Mouse (Mus musculus) lung, postnatal 0 days (tissue): ENCODE measurements around the gene Dlk2. TPM values are rescaled to one million over a fixed set of nuclear protein-coding genes. Genes with fewer than 3 reads are reported as not detected.

Experiments used
- ATAC-seq: fragments of 200-750 bp; cut with Nextera tagmentation; 2 replicates; pipeline ENCODE4 v1.8.0; 2017; ENCODE audit warnings: moderate library complexity
- DNase-seq: peaks from one replicate; pipeline ENCODE4 v3.0.0-alpha.2; 2016; ENCODE audit warnings: low spot score
- H3K27ac ChIP-seq: fragments of 300-500 bp; sonication (generic); 2 replicates; pipeline ENCODE4 v1.5.1; 2014; ENCODE audit warnings: antibody characterized with exemption, mild to moderate bottlenecking, low read length, mixed read lengths
- H3K27me3 ChIP-seq: fragments of 300-500 bp; sonication (generic); replicated peaks from 2 replicates; pipeline ENCODE4 v1.6.1; 2014; ENCODE audit warnings: low read length, mixed read lengths; ENCODE audit not compliant: insufficient read depth
- H3K36me3 ChIP-seq: fragments of 300-500 bp; sonication (generic); 2 replicates; pipeline ENCODE4 v1.6.1; 2014; ENCODE audit warnings: low read length, mixed read lengths; ENCODE audit not compliant: insufficient read depth
- H3K4me1 ChIP-seq: fragments of 300-500 bp; sonication (generic); 2 replicates; pipeline ENCODE4 v1.6.1; 2014; ENCODE audit warnings: antibody characterized with exemption, low read depth, low read length, mixed read lengths; ENCODE audit not compliant: insufficient read depth
- H3K4me2 ChIP-seq: fragments of 300-500 bp; sonication (generic); replicated peaks from 2 replicates; pipeline ENCODE4 v1.6.1; 2014; ENCODE audit warnings: low read depth, mild to moderate bottlenecking, low read length, moderate library complexity, mixed read lengths
- H3K4me3 ChIP-seq: fragments of 300-500 bp; sonication (generic); 2 replicates; pipeline ENCODE4 v1.5.1; 2014; ENCODE audit warnings: low read depth, low read length
- H3K9ac ChIP-seq: fragments of 300-500 bp; sonication (generic); replicated peaks from 2 replicates; pipeline ENCODE4 v1.6.1; 2014; ENCODE audit warnings: low read depth, mild to moderate bottlenecking
- H3K9me3 ChIP-seq: fragments of 300-500 bp; sonication (generic); 2 replicates; pipeline ENCODE4 v1.6.1; 2016; ENCODE audit warnings: low read length, mixed read lengths
- CTCF ChIP-seq: IDR thresholded peaks from 2 replicates; pipeline ENCODE4 v1.5.1; 2016; ENCODE audit warnings: antibody characterized with exemption, mild to moderate bottlenecking
- EP300 ChIP-seq: IDR thresholded peaks from 2 replicates; pipeline ENCODE4 v1.6.1; 2016; ENCODE audit warnings: antibody characterized with exemption, mild to moderate bottlenecking, control low read depth
- WGBS: fragments of 180-500 bp; shearing (Covaris S2); extraction: QIAGEN DNeasy Blood & Tissue Kit; methylation state at CpG from one replicate; pipeline ENCODE4 v1.1.7; 2014; 5-methylcytosine and 5-hydroxymethylcytosine counted together
- polyA plus RNA-seq: library from polyadenylated mRNA; unstranded; fragments of >200 nt; fragmentation: Nextera tagmentation; extraction: Ambion mirVana; gene quantifications from 2 replicates; pipeline ENCODE4 v1.2.1, GENCODE M21; 2015

Gene Dlk2
- polyA plus RNA-seq, 1 experiment from 2014 or later: 1.3 TPM

DNA sequence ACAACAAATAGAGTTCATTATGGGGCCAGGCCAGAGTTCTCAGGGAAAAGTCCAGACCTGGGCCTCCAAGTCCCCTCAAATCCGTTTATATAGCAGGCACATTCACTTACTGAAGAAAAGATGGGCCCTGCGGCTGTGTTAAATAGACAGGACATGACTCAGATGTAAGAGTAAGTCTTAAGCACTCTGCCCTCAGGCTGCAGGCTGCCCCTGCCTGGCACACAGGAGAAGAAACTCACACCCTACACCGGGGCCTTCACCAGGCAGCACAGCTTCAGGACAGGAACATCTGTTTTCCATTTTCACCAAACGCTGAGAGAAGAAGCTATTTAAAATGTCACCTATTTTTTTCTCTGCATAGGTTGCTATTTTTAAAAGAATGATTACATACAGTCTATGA lies 19.6 kb upstream of the Dlk2 start:
- no peak for ATAC-seq
- 63% methylated on average over 4 of the region's 4 CpGs for whole genome bisulfite sequencing
- no peak for TF ChIP-seq EP300
- TF ChIP-seq CTCF: no peak
- Histone ChIP-seq H3K9me3 (no peaks in the 10 kb centered on the region), H3K4me1 (peaks cover 8% of the 10 kb centered on the region; the same call in 1 of the 2 replicates), H3K9ac (no peak overlapping the region), H3K4me3 (no peak overlapping the region), H3K36me3 (no peaks in the 10 kb centered on the region), H3K4me2 (no peak overlapping the region), H3K27ac (no peak overlapping the region), H3K27me3 (no peaks in the 10 kb centered on the region)
- DNase-seq: no peak

- 85% methylated on average over 12 of the region's 12 CpGs for WGBS
- Histone ChIP-seq H3K4me3 (no peak overlapping the region), H3K9ac (no peak overlapping the region), H3K36me3 (no peaks in the 10 kb centered on the region), H3K27me3 (no peaks in the 10 kb centered on the region), H3K9me3 (no peaks in the 10 kb centered on the region), H3K27ac (no peak overlapping the region), H3K4me2 (no peak overlapping the region), H3K4me1 (peaks cover 9% of the 10 kb centered on the region; the same call in 1 of the 2 replicates)
- TF ChIP-seq CTCF (no peak), EP300 (no peak)
- DNase-seq: no peak
- ATAC-seq: no peak
These were observed 19.0 kb upstream of the Dlk2 start for GRCm38 (mm10) chr17:46278011-46278765.

DNA sequence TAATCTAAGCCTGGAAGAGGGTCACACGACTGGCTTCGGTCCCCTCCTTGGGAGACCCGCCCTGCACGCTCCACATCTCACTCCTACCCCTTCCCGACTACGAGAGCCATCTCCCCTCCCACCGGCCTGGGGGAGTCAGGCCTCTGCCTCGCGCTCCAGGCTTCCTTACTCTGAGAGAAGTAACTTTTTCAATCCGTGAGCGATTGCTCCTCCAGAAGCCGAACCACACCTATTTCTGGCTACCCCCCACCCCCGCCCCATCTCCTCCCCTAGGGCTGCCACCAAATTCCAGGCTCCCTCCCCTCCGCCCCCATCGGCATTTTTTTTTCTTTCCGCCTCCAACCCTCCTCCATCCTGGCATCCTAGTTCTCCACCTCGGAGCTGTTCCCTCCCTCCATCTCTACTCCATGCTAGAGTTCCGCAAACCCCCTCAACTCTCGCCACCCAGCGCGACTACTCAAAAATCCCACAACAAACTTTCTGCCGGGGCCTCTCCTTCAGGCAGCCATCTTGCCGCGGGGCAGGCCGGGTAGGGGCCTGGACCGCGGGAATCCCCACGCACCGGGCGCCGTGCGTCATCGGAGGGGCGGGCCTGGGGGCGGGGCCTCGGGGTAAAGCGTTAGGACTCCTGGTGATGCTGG lies 14.6 kb upstream of the Dlk2 start, which contains the start of gene Tjap1:
TSS of gene Tjap1 (minus strand) at position 544 of the 641 bp plus-strand sequence.
- Histone ChIP-seq H3K27ac (peak within 1 kb of the TSS; percentile 91), H3K9me3 (no peaks in the 10 kb centered on the region), H3K27me3 (no peaks in the 10 kb centered on the region), H3K9ac (peak within 1 kb of the TSS; percentile 68), H3K4me1 (peaks cover 11% of the 10 kb centered on the region; the same call in 1 of the 2 replicates), H3K4me2 (peak within 1 kb of the TSS; percentile 79), H3K4me3 (peak within 1 kb of the TSS; percentile 70), H3K36me3 (no peaks in the 10 kb centered on the region)
- under 1% methylated on average over 36 of the region's 37 CpGs for WGBS
- TF ChIP-seq CTCF (no peak), EP300 (no peak)
- peak; percentile 95 for DNase-seq
- peak; percentile 99 for ATAC-seq

DNA sequence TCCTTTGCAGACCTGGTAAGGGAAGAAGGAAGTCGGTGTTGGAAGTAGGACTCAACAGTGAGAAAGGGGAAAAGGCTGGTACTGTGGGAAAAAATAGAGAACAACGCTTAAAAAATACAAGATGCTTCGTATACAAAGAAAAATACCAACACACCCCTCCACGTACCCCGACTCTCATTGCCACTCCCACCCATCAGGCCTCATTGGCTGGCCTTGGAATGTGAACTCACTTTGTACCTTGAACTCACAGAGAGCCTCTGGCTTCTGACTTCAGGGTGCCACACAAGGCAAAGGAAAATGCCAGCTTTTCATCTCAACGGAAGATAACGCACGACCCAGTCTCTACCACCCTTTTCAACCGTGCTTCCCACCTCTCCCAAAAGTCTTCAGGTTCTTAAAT lies 14.1 kb upstream of the Dlk2 start:
- Histone ChIP-seq H3K27ac (no peak overlapping the region), H3K36me3 (no peaks in the 10 kb centered on the region), H3K4me1 (peaks cover 11% of the 10 kb centered on the region; the same call in 1 of the 2 replicates), H3K4me2 (peak overlapping the region; percentile 79), H3K27me3 (no peaks in the 10 kb centered on the region), H3K9ac (peak overlapping the region; percentile 68; the same call in 1 of the 2 replicates), H3K4me3 (peak overlapping the region; percentile 70), H3K9me3 (no peaks in the 10 kb centered on the region)
- DNase-seq (no peak), ATAC-seq (0 out of 2 replicates have a peak, but pooled peaks have one; percentile 4)
- 24% methylated on average over 9 of the region's 9 CpGs for WGBS
- TF ChIP-seq EP300 (no peak), CTCF (no peak)

DNA sequence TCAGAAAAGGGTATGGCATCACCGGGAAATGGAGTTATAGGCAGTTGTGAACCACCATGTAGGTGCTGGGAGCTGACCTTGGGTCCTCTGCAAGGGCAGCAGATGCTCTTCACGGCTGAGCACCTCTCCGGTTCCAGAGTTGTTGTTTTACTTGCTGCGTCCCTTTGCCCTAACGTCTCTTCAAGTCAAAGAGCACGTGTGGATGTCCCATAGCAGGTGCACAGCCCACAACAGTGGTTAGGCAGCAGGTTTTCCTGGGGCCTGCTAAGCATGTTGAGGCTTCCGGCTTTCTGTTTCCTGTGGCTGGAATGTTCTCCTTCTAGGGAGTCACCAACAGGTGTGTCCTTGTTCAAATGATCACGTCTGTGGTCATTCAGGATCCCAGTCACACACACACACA lies 13.3 kb upstream of the Dlk2 start:
- 81% methylated on average over 8 of the region's 8 CpGs for WGBS
- no peaks in the 10 kb centered on the region for H3K27me3 ChIP-seq

DNA sequence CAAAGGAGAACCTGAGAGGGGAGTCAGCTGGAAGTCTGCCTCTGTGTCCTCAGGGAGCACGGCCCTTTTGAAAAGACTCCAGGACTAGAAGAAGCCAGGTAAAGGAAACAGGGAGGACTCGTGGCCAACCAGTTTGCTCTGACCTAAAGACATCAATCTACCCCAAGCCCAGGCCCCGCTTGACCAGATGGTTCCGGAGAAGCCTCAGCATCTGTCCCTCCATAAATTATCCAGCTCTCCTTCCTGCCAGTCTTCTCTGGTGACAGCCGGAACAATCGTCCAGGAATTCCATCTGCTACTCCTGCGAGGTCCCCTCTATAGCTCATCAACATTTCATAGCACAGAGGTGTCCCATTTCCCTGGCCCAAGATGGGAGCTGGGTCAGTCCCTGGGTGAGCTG lies 12.6 kb upstream of the Dlk2 start:
- DNase-seq: no peak
- no peaks in the 10 kb centered on the region for H3K9me3 ChIP-seq
- no peak overlapping the region for H3K9ac ChIP-seq
- no peaks in the 10 kb centered on the region for H3K27me3 ChIP-seq
- no peak overlapping the region for H3K4me2 ChIP-seq
- TF ChIP-seq EP300: no peak
- H3K36me3 ChIP-seq: no peaks in the 10 kb centered on the region
- 55% methylated on average over 7 of the region's 7 CpGs for WGBS
- peaks cover 11% of the 10 kb centered on the region; the same call in 1 of the 2 replicates for H3K4me1 ChIP-seq
- no peak overlapping the region for H3K4me3 ChIP-seq
- no peak overlapping the region for H3K27ac ChIP-seq
- ATAC-seq: no peak

More for the DNA sequence above, 13.3 kb upstream of the Dlk2 start:
- H3K9me3 ChIP-seq: no peaks in the 10 kb centered on the region
- peaks cover 11% of the 10 kb centered on the region; the same call in 1 of the 2 replicates for H3K4me1 ChIP-seq
- ATAC-seq (no peak), DNase-seq (no peak)
- no peak overlapping the region for H3K4me2 ChIP-seq
- H3K27ac ChIP-seq: no peak overlapping the region
- TF ChIP-seq CTCF (no peak), EP300 (no peak)
- no peak overlapping the region for H3K9ac ChIP-seq
- H3K36me3 ChIP-seq: no peaks in the 10 kb centered on the region
- no peak overlapping the region for H3K4me3 ChIP-seq
